Mouse (Mus musculus) frontal cortex, postnatal 14 days (tissue): ENCODE results near the gene Zfp948.
"Not testable (repeated sequence)": the region's sequence is repeated elsewhere in the genome, so short reads cannot be mapped to it uniquely, and the experiment has no call there.

ENCODE experiments used
- DNase-seq, 2 experiments: peaks; one replicate each; pipeline ENCODE4 v3.0.0; 2022; ENCODE audit warnings: low spot score in 2 of 2

The Zfp948 gene

DNA sequence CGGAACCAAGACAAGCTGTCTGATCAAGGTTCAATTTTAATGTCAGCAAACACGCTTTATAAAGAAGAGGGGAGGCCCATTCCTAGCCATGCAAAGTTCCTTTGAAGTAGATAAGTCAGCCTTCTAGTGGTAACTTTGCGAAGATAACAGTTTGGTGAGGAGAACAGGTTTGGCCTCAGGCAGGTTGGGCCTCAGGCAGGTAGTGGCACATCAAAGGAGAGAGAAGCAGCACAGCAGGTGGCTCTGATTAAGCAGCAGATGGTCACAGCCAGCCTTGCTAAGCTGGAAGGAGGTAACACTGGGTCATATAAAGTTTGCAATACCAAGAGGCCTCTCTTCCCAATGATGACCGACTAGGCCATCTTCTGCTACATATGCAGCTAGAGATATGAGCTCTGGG is 69.0 kb downstream of the Zfp948 start:
- not testable (repeated sequence) for DNase-seq
